8 mouse cellular contexts compared by ENCODE assay signal in genomic region chr13:63917776-63918621, GRCm38 (mm10).
A peak's percentile ranks its signal among the peaks of the same experiment; 100 is the strongest.
DNase-seq lines count a peak whose midpoint lies in the region; ATAC-seq and TF ChIP-seq lines count a peak whose summit lies in the region.

No protein-coding gene starts in this region.

- no peak for TF ChIP-seq POLR2A in cortical plate, adult 2 months (IDR thresholded peaks at IDR 0.05; ENCODE audit: extremely low read depth, insufficient read depth, low read length)

- intact Hi-C loops in heart, postnatal 10 days (cut with DNase I): no loop called here

- DNase-seq in layer of hippocampus, adult 11-12 months (ENCODE audit: low spot score): peak; percentile 27
- no peak for DNase-seq in layer of hippocampus, adult 9-10 months (ENCODE audit: low spot score)
- peak; percentile 35 to 37 for DNase-seq in heart, postnatal 10 days
- DNase-seq in kidney, postnatal 36 days: peak; percentile 62 to 82
- DNase-seq in lung, postnatal 10 days: peak; percentile 64
- peak; percentile 19 for DNase-seq in right cerebral cortex, postnatal 4 days

- no peak overlapping the region for H3K4me3 ChIP-seq in cortical plate, adult 2 months (ENCODE audit: insufficient read depth, low read length)

- no peaks in the 10 kb centered on the region; the same call in 1 of the 2 replicates for H3K4me1 ChIP-seq in cortical plate, adult 2 months (ENCODE audit: control insufficient read depth, insufficient read depth, low read length)

- no peak for ATAC-seq in granulocyte monocyte progenitor cell, adult 5-6 weeks (replicated peaks; ENCODE audit: poor library complexity, severe bottlenecking)

- no peak for TF ChIP-seq CTCF in cortical plate, adult 2 months (IDR thresholded peaks at IDR 0.05; ENCODE audit: extremely low read depth, insufficient read depth, low read length)

- H3K27ac ChIP-seq in cortical plate, adult 2 months (ENCODE audit: insufficient read depth, low read length): peak overlapping the region; percentile 84
